Mouse (Mus musculus): ENCODE results near the gene Selenov.
"Not testable (repeated sequence)": the region's sequence is repeated elsewhere in the genome, so short reads cannot be mapped to it uniquely, and the experiment has no call there.

Selenov gene

GRCm38 (mm10) chr7:28290165-28290564, 821 bp downstream of the Selenov start:
- peak in 1 of 2 experiments; percentile 43 for DNase-seq

GRCm38 (mm10) chr7:28280630-28281029, 10.4 kb downstream of the Selenov start:
- no peak for DNase-seq

DNA sequence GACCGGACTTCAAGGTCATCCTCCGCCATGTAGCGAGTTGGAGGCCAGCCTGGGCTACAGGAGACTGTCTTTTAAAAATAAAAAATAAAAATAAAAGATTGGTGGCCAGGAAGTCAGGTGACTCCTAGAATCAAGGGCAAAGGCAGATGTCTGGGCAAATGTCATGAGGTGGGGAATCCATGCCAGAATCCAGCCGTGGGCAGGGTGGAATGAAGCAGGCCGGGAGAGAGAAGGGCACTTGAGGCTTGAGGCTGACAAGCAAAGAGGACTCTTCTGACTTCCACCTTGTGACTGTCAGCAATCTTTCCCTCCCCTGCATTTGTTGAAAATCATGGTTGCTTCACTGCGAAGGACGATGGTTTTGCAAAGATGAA, 12.7 kb downstream of the Selenov start:
- DNase-seq, result no peak

GRCm38 (mm10) chr7:28277615-28278278, 13.2 kb downstream of the Selenov start, which contains the start of gene Eid2b:
Eid2b (plus strand) TSS chr7:28277739.
- peak; percentile 95 to 97 for DNase-seq

DNA sequence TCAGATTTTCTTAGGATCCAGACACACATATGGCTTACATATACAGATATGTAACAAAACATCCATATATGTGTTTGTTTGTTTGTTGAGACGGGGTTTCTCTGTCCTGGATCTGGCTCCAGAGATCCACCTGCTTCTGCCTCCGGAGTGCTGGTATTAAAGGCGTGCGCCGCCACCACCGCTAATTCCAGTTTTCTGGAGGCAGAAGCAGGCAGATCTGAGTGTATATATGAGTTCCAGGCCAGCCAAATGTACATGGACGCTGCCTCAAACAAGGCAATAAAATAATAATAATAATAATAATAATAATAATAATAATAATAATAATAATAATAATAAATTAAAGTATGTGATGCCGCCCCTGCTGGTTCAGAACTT, 13.8 kb downstream of the Selenov start:
- no peak for DNase-seq

DNA sequence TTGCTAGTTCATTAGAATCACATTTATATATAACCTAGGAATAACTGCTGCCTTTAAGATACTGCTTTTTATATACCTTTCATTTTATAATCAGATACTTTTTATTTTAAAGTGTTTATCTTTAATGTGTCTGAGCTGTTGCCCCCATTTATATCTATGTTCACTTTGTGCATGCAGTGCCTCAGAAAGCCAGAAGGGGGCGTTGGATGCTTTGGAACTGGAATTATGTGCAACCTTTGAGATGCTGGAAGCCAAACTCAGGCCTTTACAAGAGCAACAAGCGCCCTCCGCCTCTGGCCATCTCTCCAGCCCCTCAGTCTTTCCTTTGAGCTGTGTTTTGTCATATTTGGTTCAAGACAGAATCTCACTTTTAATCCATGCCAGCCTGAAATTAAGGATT, 19.2 kb downstream of the Selenov start:
- DNase-seq, result no peak

GRCm38 (mm10) chr7:28269355-28269754, 21.6 kb downstream of the Selenov start:
- DNase-seq, result no peak

DNA sequence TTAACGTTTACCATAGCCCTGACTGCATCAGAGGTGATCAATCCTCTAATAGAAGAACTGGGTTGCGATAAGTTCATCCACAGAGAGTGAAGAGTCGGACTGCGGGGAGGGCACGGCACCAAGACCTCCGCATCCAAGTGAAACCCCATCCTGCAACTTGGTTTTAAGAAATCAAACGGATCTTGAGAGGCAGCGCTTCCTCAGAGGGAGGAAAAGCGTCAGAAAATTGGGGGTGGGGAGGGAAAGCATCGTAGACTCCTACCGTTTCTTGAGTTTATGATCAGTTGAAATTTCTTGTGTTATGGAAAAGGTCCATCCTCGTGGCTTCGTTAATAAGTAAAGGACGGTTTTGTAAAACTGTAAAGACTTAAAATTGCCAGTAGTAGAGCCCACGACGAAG, 22.4 kb downstream of the Selenov start:
- no peak for DNase-seq

- DNase-seq, result peak; percentile 64 to 74
Observed at GRCm38 (mm10) chr7:28268042-28268531, 22.9 kb downstream of the Selenov start.

DNA sequence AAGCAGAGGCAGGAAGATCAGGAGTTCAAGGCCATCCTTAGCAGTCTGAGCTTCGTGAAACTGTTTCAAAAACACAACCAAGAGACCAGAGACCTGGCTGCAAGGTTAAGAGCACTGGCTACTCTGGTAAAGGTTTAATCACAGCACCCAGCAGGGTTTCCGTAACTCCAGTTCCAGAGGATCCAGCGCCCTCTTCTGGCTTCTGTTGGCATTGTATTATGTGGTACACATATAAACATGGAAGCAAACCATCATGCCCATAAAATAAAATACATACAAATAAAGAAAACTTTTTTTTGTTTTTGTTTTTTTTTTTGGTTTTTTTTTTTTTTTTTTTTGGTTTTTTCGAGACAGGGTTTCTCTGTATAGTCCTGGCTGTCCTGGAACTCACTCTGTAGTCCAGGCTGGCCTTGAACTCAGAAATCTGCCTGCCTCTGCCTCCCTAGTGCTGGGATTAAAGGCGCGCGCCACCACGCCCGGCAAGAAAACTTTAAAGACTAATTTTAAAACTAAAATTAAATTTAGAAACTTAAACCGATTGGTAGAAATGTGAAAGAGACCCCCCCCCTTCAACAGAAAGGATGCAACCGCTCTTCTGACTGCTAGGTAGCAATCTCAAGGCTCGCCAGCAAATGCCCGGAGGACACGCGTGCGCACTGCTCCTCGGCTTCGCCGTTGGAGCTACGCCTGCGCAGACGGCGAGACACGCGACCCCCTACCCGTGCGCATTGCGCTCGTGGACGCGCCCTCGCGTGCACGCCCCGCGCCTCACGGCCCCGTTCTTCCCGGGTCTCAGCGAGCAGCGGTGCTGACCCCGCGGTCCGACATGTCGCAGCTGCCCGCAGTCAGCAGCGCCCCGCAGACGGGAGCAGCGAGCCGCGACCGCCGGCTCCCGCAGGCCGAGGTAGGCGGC, 23.6 kb downstream of the Selenov start, which contains the start of gene Eid2:
Gene Eid2 (plus strand): TSS at position 753 of the 913 bp plus-strand sequence.
- peak; percentile 84 to 89 for DNase-seq

DNA sequence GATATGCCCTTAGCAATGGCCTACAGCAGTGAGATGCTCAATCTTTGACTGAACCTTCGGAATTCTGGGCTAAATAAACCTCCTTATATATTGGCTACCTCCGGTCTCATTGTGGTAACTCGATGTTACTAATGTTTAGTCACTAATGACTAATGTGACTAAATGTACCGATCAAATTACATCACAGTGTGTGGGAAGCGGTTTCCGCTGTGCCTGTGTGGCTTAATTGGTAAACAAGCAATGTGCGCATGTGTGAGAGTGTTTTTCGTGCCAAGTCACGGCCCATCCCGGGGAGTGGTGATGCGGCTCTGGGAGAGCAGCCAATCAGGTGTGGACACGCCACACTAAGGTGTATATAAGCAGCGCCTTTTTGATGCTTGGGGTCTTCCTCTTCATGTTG, 25.6 kb downstream of the Selenov start:
- DNase-seq, result no peak

DNA sequence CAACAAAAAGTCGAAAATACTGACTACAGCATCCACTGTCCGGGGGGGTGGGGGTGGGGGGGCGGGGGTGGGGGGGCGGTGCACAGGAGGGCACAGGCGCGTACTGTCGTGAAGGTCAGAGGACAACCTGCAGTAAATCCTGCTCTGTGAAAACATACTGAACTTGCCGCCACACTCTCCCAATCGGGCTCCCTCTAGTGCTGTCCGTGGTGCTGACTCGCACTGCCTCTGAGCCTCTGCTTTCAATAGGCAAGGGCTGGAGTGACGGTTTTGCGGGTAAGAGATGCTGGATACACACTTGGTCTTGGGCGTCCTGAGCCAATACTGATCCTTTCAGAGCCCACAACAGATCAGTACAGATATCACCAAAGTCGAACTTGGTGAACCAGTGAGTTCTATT, 27.2 kb downstream of the Selenov start:
- DNase-seq, result peak; percentile 68 to 80

GRCm38 (mm10) chr7:28262861-28263260, 28.1 kb downstream of the Selenov start:
- no peak for DNase-seq

- DNase-seq, result no peak
Observed at GRCm38 (mm10) chr7:28255476-28255875, 35.5 kb downstream of the Selenov start.

DNA sequence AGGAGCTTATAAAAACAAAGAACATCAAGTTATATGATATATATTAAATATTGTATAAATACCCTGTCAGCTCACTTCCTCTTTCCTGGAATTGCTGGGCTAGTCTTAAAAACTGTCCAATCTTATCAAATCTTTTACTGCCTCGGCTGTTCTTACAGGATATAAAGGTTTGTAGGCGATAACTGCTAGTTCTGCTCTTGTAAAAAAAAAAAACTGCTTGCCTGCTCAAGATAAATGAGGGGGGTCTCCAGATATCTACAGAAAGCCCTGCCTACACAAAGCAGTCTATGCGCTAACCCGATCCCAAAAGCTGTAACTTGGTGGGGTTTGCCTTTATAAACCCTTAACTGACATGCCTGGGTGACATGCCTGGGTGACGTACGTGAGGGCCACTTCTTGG, 36.4 kb downstream of the Selenov start:
- DNase-seq, result no peak

GRCm38 (mm10) chr7:28251976-28252375, 39.0 kb downstream of the Selenov start:
- DNase-seq, result no peak

DNA sequence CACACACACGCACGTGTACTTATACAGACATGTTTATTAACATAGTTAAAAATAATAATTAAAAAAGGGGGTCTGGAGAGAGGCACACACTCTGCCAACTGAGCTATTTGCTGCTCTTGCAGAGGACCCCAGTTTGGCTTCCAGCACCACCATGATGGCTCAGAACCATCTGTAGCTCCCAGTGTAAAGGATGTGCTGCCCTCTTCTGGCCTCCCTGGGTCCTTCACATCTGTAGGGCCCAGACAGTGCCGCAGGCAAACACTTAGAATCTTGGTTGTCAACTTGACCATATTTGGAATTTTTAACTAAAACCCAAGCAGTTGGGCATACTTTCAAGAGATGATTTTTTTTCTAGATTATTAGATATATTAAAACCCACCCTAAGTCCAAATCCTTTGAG, 42.0 kb downstream of the Selenov start:
- no peak for DNase-seq

DNA sequence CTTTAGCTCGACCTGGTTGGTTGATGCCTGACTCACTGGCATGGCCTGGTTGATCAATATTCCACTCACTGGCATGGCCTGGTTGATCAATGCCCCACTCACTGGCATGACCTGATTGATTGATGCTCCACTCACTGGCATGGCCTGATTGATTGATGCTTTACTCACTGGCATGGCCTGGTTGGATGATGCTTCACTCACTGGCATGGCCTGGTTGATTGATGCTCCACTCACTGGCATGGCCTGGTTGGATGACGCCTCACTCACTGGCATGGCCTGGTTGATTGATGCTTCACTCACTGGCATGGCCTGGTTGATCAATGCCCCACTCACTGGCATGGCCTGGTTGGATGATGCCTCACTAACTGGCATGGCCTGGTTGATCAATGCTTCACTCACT, 47.0 kb downstream of the Selenov start:
- DNase-seq, result not testable (repeated sequence)

Measured in lung, postnatal 4 days (tissue).